Mouse (Mus musculus) right cerebral cortex, adult 2 months (tissue): ENCODE measurements around the gene Inmt.

Experiments used
- DNase-seq, 2 experiments: peaks; one replicate each; pipeline ENCODE4 v3.0.0; 2021 to 2022; ENCODE audit warnings: low spot score in 2 of 2

Gene Inmt

GRCm38 (mm10) chr6:55169818-55170217 lies 5.0 kb downstream of the Inmt start:
- no peak for DNase-seq

GRCm38 (mm10) chr6:55166777-55167463 lies 7.9 kb downstream of the Inmt start:
- DNase-seq = peak; percentile 80 to 85

DNA sequence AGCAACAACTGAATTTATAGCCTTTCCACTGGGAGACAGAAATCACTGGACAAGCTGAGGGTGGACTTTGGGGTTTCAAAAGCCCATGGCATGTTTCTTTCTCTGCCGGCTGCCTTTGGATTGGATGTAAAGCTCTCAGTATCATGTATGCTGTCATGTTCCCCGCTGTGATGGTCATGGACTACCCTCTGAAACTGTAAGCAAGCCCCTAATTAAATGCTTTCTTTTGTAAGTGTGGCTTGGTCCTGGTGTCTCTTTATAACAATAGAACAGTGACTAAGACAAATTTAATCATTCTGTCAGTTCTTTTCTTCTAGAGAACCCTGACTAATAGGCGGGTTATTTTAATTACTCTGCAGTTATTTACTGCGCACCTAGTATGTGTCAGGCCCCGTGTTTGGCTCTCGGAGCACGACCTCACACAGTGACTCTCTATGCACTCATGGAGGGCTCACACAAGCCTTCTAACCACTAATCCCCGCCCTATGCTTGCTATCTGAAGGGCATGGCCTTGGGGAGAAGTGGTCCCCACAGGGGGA lies 11.7 kb downstream of the Inmt start:
- DNase-seq = no peak

DNA sequence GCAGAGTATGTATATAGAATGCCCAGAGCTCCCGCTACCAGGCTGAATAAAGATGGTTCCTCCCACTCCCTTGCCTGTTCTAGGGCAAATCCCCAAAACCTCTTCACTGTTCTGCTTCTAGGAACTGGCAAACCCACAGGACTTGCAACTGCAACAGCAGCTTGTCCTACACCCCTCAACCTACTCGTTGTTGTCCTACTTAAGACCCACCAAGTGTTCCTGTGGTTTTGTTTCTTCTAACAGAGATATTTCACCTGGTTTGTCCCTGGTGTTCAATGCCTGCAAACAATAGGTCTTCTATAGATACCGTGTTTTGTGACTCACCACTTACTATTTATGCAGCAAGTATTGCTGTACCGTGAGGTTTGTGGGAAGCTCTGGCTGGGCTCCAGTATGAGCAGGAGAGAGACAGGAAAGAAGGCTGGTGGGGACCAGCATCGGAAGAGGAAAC lies 13.5 kb downstream of the Inmt start:
- peak; percentile 78 to 83 for DNase-seq

DNA sequence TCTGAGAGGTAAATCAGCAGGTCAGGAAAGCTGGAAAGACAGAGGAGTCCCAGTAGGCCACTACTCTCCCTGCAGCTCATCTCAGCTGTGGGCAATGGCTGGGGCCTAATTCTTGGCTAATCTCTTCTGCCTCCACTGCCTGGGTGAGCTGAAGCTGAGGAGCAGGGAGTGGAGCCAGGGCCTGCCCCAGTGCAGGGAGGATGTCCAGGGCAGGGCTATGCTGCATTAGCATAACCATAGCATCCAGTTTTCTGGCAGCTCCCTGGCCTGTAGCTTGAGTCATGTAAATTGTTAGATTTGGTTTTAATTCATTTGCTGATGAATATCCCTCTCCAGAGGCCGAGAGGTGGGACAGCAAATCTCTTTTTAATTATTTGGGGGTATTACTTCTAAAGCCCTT lies 15.6 kb downstream of the Inmt start:
- no peak for DNase-seq

GRCm38 (mm10) chr6:55152226-55152625 lies 22.6 kb downstream of the Inmt start:
- DNase-seq = peak; percentile 18 to 31

- DNase-seq = no peak
Measured at GRCm38 (mm10) chr6:55146138-55146537, 28.7 kb downstream of the Inmt start.

GRCm38 (mm10) chr6:55145285-55145684 lies 29.6 kb downstream of the Inmt start:
- DNase-seq = no peak

DNA sequence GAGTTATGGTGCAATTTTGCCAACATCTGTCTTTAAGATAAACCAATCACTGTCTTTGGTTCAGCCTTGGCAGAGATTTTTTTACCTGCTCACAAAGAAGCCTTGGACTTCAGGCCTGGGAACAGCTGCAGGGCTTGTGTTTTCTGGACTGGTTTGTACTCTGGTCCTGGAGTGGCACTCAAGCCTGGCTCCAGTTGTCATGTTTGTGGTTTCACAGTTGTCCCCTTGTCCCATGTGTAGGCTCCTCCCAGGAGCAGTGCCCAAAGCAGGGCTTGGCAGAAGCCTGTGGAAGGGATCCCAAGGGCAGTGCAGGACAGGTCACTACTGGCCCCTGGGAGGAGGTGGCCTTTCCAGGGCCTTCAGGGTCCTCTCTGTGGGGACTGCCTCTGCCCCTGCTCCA lies 36.5 kb downstream of the Inmt start:
- DNase-seq = no peak

DNA sequence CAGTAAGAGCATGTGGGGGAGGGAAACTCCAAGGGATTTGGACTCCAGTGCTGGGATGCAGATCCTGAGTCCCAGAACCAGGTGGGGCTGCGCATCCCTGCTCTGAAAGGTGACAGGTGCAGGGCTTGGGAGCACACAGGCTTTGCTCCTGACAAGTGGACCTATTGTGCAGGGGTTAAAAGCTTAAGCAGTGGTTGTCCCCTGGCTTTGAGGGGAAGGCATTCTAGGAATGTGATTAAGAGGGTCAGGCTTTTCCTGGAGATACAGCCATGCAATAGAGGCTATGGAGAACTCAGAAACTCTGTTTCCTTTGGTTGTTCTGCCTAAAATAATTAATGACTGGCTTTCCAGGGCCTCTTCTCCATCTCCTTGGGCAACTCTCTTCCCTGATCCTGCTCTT lies 41.4 kb downstream of the Inmt start:
- no peak for DNase-seq

DNA sequence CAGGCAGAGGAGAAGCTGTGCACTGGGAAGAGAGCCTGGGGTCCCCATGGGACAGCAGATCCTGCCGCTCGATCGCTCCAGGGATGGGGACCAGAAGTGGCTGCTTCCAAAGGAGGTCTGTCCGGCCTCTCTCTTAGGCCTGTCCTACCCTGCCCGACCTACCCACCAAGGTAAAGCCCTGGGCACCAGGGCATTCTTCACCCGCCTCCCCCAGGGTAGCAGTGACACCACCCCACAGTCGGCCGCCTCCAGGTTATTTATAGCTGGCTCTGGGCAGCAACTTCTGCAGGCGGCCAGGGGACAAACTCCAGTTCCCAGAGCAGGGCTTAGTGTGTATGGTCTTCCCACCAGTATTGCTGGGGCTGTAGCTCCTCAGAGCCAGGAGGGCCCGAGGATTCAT lies 42.0 kb downstream of the Inmt start, which contains the start of gene Crhr2:
Crhr2 (minus strand) TSS at position 223 of the 400 bp plus-strand sequence.
- no peak for DNase-seq

GRCm38 (mm10) chr6:55131301-55131700 lies 43.5 kb downstream of the Inmt start:
- no peak for DNase-seq

- DNase-seq = no peak
Measured at GRCm38 (mm10) chr6:55130631-55131030, 44.2 kb downstream of the Inmt start.

- DNase-seq = no peak
Measured at GRCm38 (mm10) chr6:55128391-55128790, 46.5 kb downstream of the Inmt start.

DNA sequence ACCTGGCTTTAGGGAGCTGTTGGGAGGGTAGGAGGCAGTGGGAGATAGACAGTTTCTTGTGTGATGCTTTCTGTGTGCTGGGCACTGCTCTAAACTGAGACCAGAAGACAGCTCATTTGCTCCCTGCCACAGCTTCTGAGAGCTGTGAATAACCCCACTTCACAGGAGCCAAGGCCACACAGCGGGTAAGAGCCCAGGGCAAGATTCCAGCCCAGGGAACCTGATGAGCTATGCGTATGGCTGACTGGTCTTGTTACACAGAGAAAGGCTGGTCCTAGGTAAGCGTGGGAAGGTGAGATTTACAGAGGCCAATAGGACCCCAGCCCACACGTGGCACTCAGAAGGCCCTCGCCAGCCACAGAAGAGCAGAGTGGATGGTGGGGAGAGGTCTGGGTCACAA lies 48.3 kb downstream of the Inmt start:
- no peak for DNase-seq

DNA sequence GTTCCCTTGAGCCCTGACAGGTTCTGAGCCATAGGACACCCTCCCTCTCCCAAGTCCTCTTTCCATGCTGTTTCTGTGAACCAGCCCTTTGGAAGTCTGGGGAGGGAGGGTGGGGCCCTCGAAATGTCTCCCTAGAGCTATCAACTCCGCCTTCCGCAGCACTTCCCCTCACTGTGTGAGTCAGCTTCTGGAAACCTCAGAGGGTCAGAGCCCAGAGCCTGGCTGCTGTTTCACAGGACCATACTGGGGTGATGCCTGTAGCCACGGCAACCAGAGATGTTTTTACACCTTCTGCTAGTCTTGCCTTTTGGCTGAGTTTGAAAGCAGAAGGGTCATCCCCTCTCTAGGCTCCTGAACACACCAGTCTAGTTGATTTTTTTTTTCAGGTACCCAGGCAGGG lies 51.8 kb downstream of the Inmt start:
- no peak for DNase-seq
